Mouse (Mus musculus): ENCODE measurements around the gene Psd4.

DNA sequence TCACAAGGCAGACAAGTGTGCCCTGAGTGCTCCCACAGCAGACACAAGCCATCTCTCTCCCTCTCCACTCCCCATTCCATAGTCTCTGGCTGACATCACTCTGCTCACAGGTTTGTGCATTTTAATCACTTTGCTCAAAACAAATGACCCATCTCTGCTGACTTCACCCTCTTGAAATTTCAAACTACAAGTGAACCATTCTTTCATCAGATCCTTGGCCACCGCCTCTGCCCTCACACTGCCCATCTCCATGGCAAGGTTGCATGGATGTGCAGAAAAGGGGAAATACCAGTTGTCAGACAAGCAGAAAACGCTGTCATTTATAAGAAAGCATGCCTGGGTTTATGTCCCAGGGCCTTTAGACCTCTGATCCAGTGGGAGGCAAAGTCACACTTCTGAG is 67.3 kb downstream of the Psd4 start:
- TF ChIP-seq POLR2A (IDR thresholded peaks at IDR 0.05; ENCODE audit: borderline replicate concordance, extremely low read depth, insufficient read depth, insufficient read length, poor library complexity, severe bottlenecking) (no peak), CTCF (IDR thresholded peaks at IDR 0.05; ENCODE audit: borderline replicate concordance, extremely low read depth, insufficient read depth, insufficient read length) (no peak)

All from brain, embryonic 14.5 days (tissue).